Mouse (Mus musculus) MEL (cell line): ENCODE data around the gene Fyn. TPM values are rescaled to one million over a fixed set of nuclear protein-coding genes. Genes with fewer than 3 reads are reported as not detected.

Experiments used
- DNase-seq: peaks from one replicate; pipeline ENCODE4 v3.0.0; 2011; ENCODE audit warnings: low read depth, low spot score
- H3K27ac ChIP-seq: 2 replicates; pipeline ENCODE4 v1.5.1; 2012; ENCODE audit warnings: low read depth, mild to moderate bottlenecking, control low read depth, low read length, moderate library complexity; ENCODE audit not compliant: control insufficient read depth
- H3K27me3 ChIP-seq, 2 experiments: fragments of 150-350 bp in 1 of 2; sonication (generic) in 1 of 2; 2 replicates each; pipeline ENCODE4 v1.6.1; 2012; ENCODE audit warnings: low read length in 2 of 2, mild to moderate bottlenecking in 2 of 2, improper control_type of control experiment in 1 of 2, moderate library complexity in 1 of 2; ENCODE audit not compliant: insufficient read depth in 2 of 2, control insufficient read depth in 1 of 2
- H3K36me3 ChIP-seq, 2 experiments: 2 replicates each; pipeline ENCODE4 v1.6.1; 2012 to 2014; ENCODE audit warnings: low read length in 2 of 2, improper control_type of control experiment in 1 of 2, inconsistent platforms in 1 of 2, mild to moderate bottlenecking in 1 of 2; ENCODE audit not compliant: insufficient read depth in 2 of 2, control insufficient read depth in 1 of 2
- H3K4me1 ChIP-seq, 2 experiments: fragments of 150-350 bp in 1 of 2; sonication (generic) in 1 of 2; 2 replicates each; pipeline ENCODE4 v1.6.1; 2012; ENCODE audit warnings: low read length in 2 of 2, improper control_type of control experiment in 1 of 2, mild to moderate bottlenecking in 1 of 2; ENCODE audit not compliant: insufficient read depth in 2 of 2, control insufficient read depth in 1 of 2
- H3K4me3 ChIP-seq, 2 experiments: fragments of 150-350 bp in 1 of 2; sonication (generic) in 1 of 2; 2 replicates each; pipeline ENCODE4 v1.5.1; 2012; ENCODE audit warnings: low read depth in 2 of 2, low read length in 2 of 2, mild to moderate bottlenecking in 2 of 2, moderate library complexity in 2 of 2, control low read depth in 1 of 2, improper control_type of control experiment in 1 of 2; ENCODE audit not compliant: control insufficient read depth in 1 of 2, insufficient read depth in 1 of 2
- H3K79me2 ChIP-seq: 2 replicates; pipeline ENCODE4 v1.6.1; 2012; ENCODE audit warnings: mild to moderate bottlenecking, low read length, moderate library complexity; ENCODE audit not compliant: control insufficient read depth, poor library complexity, insufficient read depth
- H3K9ac ChIP-seq: 2 replicates; pipeline ENCODE4 v1.6.1; 2012; ENCODE audit warnings: low read depth, mild to moderate bottlenecking, control low read depth, low read length, moderate library complexity; ENCODE audit not compliant: control insufficient read depth, poor library complexity, severe bottlenecking
- H3K9me3 ChIP-seq: fragments of 150-350 bp; sonication (generic); replicated peaks from 2 replicates; pipeline ENCODE4 v1.6.1; 2012; ENCODE audit warnings: mild to moderate bottlenecking, low read length, improper control_type of control experiment, moderate library complexity; ENCODE audit not compliant: insufficient read depth
- CHD1 ChIP-seq: IDR thresholded peaks from 2 replicates; pipeline ENCODE4 v1.6.1; 2012; ENCODE audit warnings: low read depth, mild to moderate bottlenecking, inconsistent platforms, low read length, improper control_type of control experiment
- CHD2 ChIP-seq: IDR thresholded peaks from 2 replicates; pipeline ENCODE4 v1.6.1; 2011; ENCODE audit warnings: low read length, improper control_type of control experiment
- CTCF ChIP-seq, 3 experiments: IDR thresholded peaks in 2 of 3; conservative IDR thresholded peaks in 1 of 3; 2 replicates each; pipeline ENCODE4 v1.5.1; 2011 to 2012; ENCODE audit warnings: low read length in 3 of 3, low read depth in 2 of 3, mild to moderate bottlenecking in 2 of 3, improper control_type of control experiment in 1 of 3, inconsistent platforms in 1 of 3, mixed read lengths in 1 of 3, moderate library complexity in 1 of 3; ENCODE audit not compliant: control insufficient read depth in 1 of 3, insufficient read depth in 1 of 3, poor library complexity in 1 of 3, severe bottlenecking in 1 of 3
- E2F4 ChIP-seq: IDR thresholded peaks from 2 replicates; pipeline ENCODE4 v1.6.1; 2011; ENCODE audit warnings: low read depth, low read length, improper control_type of control experiment, borderline replicate concordance
- ELF1 ChIP-seq: IDR thresholded peaks from 2 replicates; pipeline ENCODE4 v1.6.1; 2014; ENCODE audit warnings: low read depth, mild to moderate bottlenecking, inconsistent platforms, low read length, improper control_type of control experiment, moderate library complexity
- GABPA ChIP-seq: IDR thresholded peaks from 2 replicates; pipeline ENCODE4 v1.6.1; 2012; ENCODE audit warnings: low read depth, mild to moderate bottlenecking, inconsistent platforms, low read length, improper control_type of control experiment, moderate library complexity
- GATA1 ChIP-seq: IDR thresholded peaks from 2 replicates; pipeline ENCODE4 v1.6.1; 2011; ENCODE audit warnings: low read depth, low read length, improper control_type of control experiment
- HCFC1 ChIP-seq: IDR thresholded peaks from 2 replicates; pipeline ENCODE4 v1.6.1; 2012; ENCODE audit warnings: low read depth, mild to moderate bottlenecking, inconsistent platforms, low read length, improper control_type of control experiment, moderate library complexity
- MAFK ChIP-seq: IDR thresholded peaks from 2 replicates; pipeline ENCODE4 v1.6.1; 2011; ENCODE audit warnings: low read depth, mild to moderate bottlenecking, low read length, improper control_type of control experiment, borderline replicate concordance
- MAX ChIP-seq: IDR thresholded peaks from 2 replicates; pipeline ENCODE4 v1.6.1; 2011; ENCODE audit warnings: low read length, improper control_type of control experiment
- MXI1 ChIP-seq: IDR thresholded peaks from 2 replicates; pipeline ENCODE4 v1.6.1; 2011; ENCODE audit warnings: mild to moderate bottlenecking, low read depth, low read length, improper control_type of control experiment
- MYB ChIP-seq: IDR thresholded peaks from 2 replicates; pipeline ENCODE4 v1.6.1; 2011; ENCODE audit warnings: mild to moderate bottlenecking, low read depth, low read length, improper control_type of control experiment
- MYC ChIP-seq: IDR thresholded peaks from 2 replicates; pipeline ENCODE4 v1.6.1; 2011; ENCODE audit warnings: low read depth, mild to moderate bottlenecking, low read length, improper control_type of control experiment, moderate library complexity
- NELFE ChIP-seq: IDR thresholded peaks from 2 replicates; pipeline ENCODE4 v1.6.1; 2011; ENCODE audit warnings: low read depth, low read length, improper control_type of control experiment
- POLR2A ChIP-seq, 2 experiments: IDR thresholded peaks; 2 replicates each; pipeline ENCODE4 v1.6.1; 2011 to 2012; ENCODE audit warnings: low read length in 2 of 2, mild to moderate bottlenecking in 2 of 2, control low read depth in 1 of 2, improper control_type of control experiment in 1 of 2, low read depth in 1 of 2, moderate library complexity in 1 of 2; ENCODE audit not compliant: control insufficient read depth in 1 of 2, insufficient read depth in 1 of 2, poor library complexity in 1 of 2
- POLR2AphosphoS2 ChIP-seq: IDR thresholded peaks from 2 replicates; pipeline ENCODE4 v1.6.1; 2011; ENCODE audit warnings: low read length, improper control_type of control experiment
- RCOR1 ChIP-seq: IDR thresholded peaks from 2 replicates; pipeline ENCODE4 v1.6.1; 2012; ENCODE audit warnings: low read depth, mild to moderate bottlenecking, inconsistent platforms, low read length, improper control_type of control experiment
- SIN3A ChIP-seq: IDR thresholded peaks from 2 replicates; pipeline ENCODE4 v1.6.1; 2012; ENCODE audit warnings: low read length, improper control_type of control experiment, inconsistent platforms
- SMC3 ChIP-seq: IDR thresholded peaks from 2 replicates; pipeline ENCODE4 v1.6.1; 2011; ENCODE audit warnings: low read depth, low read length, improper control_type of control experiment
- TAL1 ChIP-seq: IDR thresholded peaks from 2 replicates; pipeline ENCODE4 v1.6.1; 2012; ENCODE audit warnings: mild to moderate bottlenecking, inconsistent platforms, low read length, moderate library complexity, mixed read lengths
- TCF12 ChIP-seq: IDR thresholded peaks from 2 replicates; pipeline ENCODE4 v1.6.1; 2014; ENCODE audit warnings: low read depth, mild to moderate bottlenecking, inconsistent platforms, low read length, improper control_type of control experiment, moderate library complexity
- UBTF ChIP-seq: IDR thresholded peaks from 2 replicates; pipeline ENCODE4 v1.6.1; 2012; ENCODE audit warnings: low read depth, mild to moderate bottlenecking, inconsistent platforms, low read length, improper control_type of control experiment, moderate library complexity, borderline replicate concordance; ENCODE audit not compliant: insufficient read depth
- ZC3H11A ChIP-seq: IDR thresholded peaks from 2 replicates; pipeline ENCODE4 v1.6.1; 2012; ENCODE audit warnings: low read depth, mild to moderate bottlenecking, inconsistent platforms, low read length, improper control_type of control experiment
- ZMIZ1 ChIP-seq: IDR thresholded peaks from 2 replicates; pipeline ENCODE4 v1.6.1; 2012; ENCODE audit warnings: low read depth, mild to moderate bottlenecking, inconsistent platforms, low read length, improper control_type of control experiment, moderate library complexity
- ZNF384 ChIP-seq: IDR thresholded peaks from 2 replicates; pipeline ENCODE4 v1.6.1; 2012; ENCODE audit warnings: low read depth, mild to moderate bottlenecking, inconsistent platforms, low read length, improper control_type of control experiment
- polyA plus RNA-seq, 2 experiments: library from polyadenylated mRNA; stranded (reverse) in 1 of 2; unstranded in 1 of 2; fragments of >175 nt in 1 of 2; fragments of >200 nt in 1 of 2; gene quantifications; 2 replicates each; pipeline versions ENCODE4 v1.2.1 to v1.2.4; 2012; ENCODE audit warnings: low replicate concordance in 2 of 2, low read depth in 1 of 2; ENCODE audit not compliant: insufficient read length in 2 of 2, insufficient read depth in 1 of 2, missing spikeins in 1 of 2
- total RNA-seq: library from RNA; depleted of rRNA; stranded (reverse); fragments of 300-350 nt; gene quantifications from 2 replicates; pipeline ENCODE4 v1.2.3, GENCODE M21; 2012

Gene Fyn
- total and polyA plus RNA-seq, 3 experiments = 0.03 TPM; not detected in 2

- H3K9me3 ChIP-seq = no peaks in the 10 kb centered on the region
- no peaks in the 10 kb centered on the region for H3K79me2 ChIP-seq
- no peak for DNase-seq
- H3K9ac ChIP-seq = no peak overlapping the region
- H3K27ac ChIP-seq = no peak overlapping the region
- no peak overlapping the region for H3K4me3 ChIP-seq
- H3K36me3 ChIP-seq = no peaks in the 10 kb centered on the region
- no peaks in the 10 kb centered on the region for H3K4me1 ChIP-seq
- no peaks in the 10 kb centered on the region for H3K27me3 ChIP-seq
- TF ChIP-seq NELFE (no peak), CHD2 (no peak), MYB (no peak), GATA1 (no peak), POLR2A (IDR thresholded peaks at IDR 0.05; ENCODE audit: control insufficient read depth in 1 of 2, insufficient read depth in 1 of 2, low read depth in 1 of 2, low read length in 2 of 2, poor library complexity in 1 of 2) (no peak), TCF12 (no peak), UBTF (no peak), POLR2AphosphoS2 (no peak), GABPA (no peak), MAFK (no peak), ZNF384 (no peak), MYC (no peak)
Measured at GRCm38 (mm10) chr10:39582385-39582784, 213.7 kb downstream of the Fyn start.

- Histone ChIP-seq H3K9ac (no peak overlapping the region), H3K27me3 (no peaks in the 10 kb centered on the region), H3K36me3 (no peaks in the 10 kb centered on the region), H3K27ac (no peak overlapping the region), H3K79me2 (no peaks in the 10 kb centered on the region), H3K9me3 (no peaks in the 10 kb centered on the region), H3K4me3 (no peak overlapping the region), H3K4me1 (no peaks in the 10 kb centered on the region)
- TF ChIP-seq ZC3H11A (no peak), ZNF384 (no peak), POLR2A (IDR thresholded peaks at IDR 0.05; ENCODE audit: control insufficient read depth in 1 of 2, insufficient read depth in 1 of 2, low read depth in 1 of 2, low read length in 2 of 2, poor library complexity in 1 of 2) (no peak), CHD1 (no peak), E2F4 (no peak), HCFC1 (no peak), SIN3A (no peak), TCF12 (no peak), MXI1 (no peak), SMC3 (no peak), CTCF (IDR thresholded peaks at IDR 0.05 in 2 of 3, conservative IDR thresholded peaks at IDR 0.05 in 1 of 3; ENCODE audit: control insufficient read depth in 1 of 3, insufficient read depth in 1 of 3, low read depth in 2 of 3, low read length in 3 of 3, poor library complexity in 1 of 3, severe bottlenecking in 1 of 3) (no peak), MYC (no peak), RCOR1 (no peak), ZMIZ1 (no peak), ELF1 (no peak), GABPA (no peak), MAX (no peak), TAL1 (no peak), MYB (no peak)
- no peak for DNase-seq
Measured at GRCm38 (mm10) chr10:39583718-39584117, 215.1 kb downstream of the Fyn start.
